Mouse (Mus musculus) lung, postnatal 0 days (tissue): ENCODE measurements around the gene Rnf123. TPM values are rescaled to one million over a fixed set of nuclear protein-coding genes. Genes with fewer than 3 reads are reported as not detected.
A peak's percentile ranks its signal among the peaks of the same experiment; 100 is the strongest.

Source experiments
- ATAC-seq: fragments of 200-750 bp; cut with Nextera tagmentation; 2 replicates; pipeline ENCODE4 v1.8.0; 2017; ENCODE audit warnings: moderate library complexity
- DNase-seq: peaks from one replicate; pipeline ENCODE4 v3.0.0-alpha.2; 2016; ENCODE audit warnings: low spot score
- H3K27ac ChIP-seq: fragments of 300-500 bp; sonication (generic); 2 replicates; pipeline ENCODE4 v1.5.1; 2014; ENCODE audit warnings: antibody characterized with exemption, mild to moderate bottlenecking, low read length, mixed read lengths
- H3K27me3 ChIP-seq: fragments of 300-500 bp; sonication (generic); replicated peaks from 2 replicates; pipeline ENCODE4 v1.6.1; 2014; ENCODE audit warnings: low read length, mixed read lengths; ENCODE audit not compliant: insufficient read depth
- H3K36me3 ChIP-seq: fragments of 300-500 bp; sonication (generic); 2 replicates; pipeline ENCODE4 v1.6.1; 2014; ENCODE audit warnings: low read length, mixed read lengths; ENCODE audit not compliant: insufficient read depth
- H3K4me1 ChIP-seq: fragments of 300-500 bp; sonication (generic); 2 replicates; pipeline ENCODE4 v1.6.1; 2014; ENCODE audit warnings: antibody characterized with exemption, low read depth, low read length, mixed read lengths; ENCODE audit not compliant: insufficient read depth
- H3K4me2 ChIP-seq: fragments of 300-500 bp; sonication (generic); replicated peaks from 2 replicates; pipeline ENCODE4 v1.6.1; 2014; ENCODE audit warnings: low read depth, mild to moderate bottlenecking, low read length, moderate library complexity, mixed read lengths
- H3K4me3 ChIP-seq: fragments of 300-500 bp; sonication (generic); 2 replicates; pipeline ENCODE4 v1.5.1; 2014; ENCODE audit warnings: low read depth, low read length
- H3K9ac ChIP-seq: fragments of 300-500 bp; sonication (generic); replicated peaks from 2 replicates; pipeline ENCODE4 v1.6.1; 2014; ENCODE audit warnings: low read depth, mild to moderate bottlenecking
- H3K9me3 ChIP-seq: fragments of 300-500 bp; sonication (generic); 2 replicates; pipeline ENCODE4 v1.6.1; 2016; ENCODE audit warnings: low read length, mixed read lengths
- CTCF ChIP-seq: IDR thresholded peaks from 2 replicates; pipeline ENCODE4 v1.5.1; 2016; ENCODE audit warnings: antibody characterized with exemption, mild to moderate bottlenecking
- EP300 ChIP-seq: IDR thresholded peaks from 2 replicates; pipeline ENCODE4 v1.6.1; 2016; ENCODE audit warnings: antibody characterized with exemption, mild to moderate bottlenecking, control low read depth
- WGBS: fragments of 180-500 bp; shearing (Covaris S2); extraction: QIAGEN DNeasy Blood & Tissue Kit; methylation state at CpG from one replicate; pipeline ENCODE4 v1.1.7; 2014; 5-methylcytosine and 5-hydroxymethylcytosine counted together
- polyA plus RNA-seq: library from polyadenylated mRNA; unstranded; fragments of >200 nt; fragmentation: Nextera tagmentation; extraction: Ambion mirVana; gene quantifications from 2 replicates; pipeline ENCODE4 v1.2.1, GENCODE M21; 2015

The Rnf123 gene
- polyA plus RNA-seq, 1 experiment from 2014 or later, result 19.7 TPM

DNA sequence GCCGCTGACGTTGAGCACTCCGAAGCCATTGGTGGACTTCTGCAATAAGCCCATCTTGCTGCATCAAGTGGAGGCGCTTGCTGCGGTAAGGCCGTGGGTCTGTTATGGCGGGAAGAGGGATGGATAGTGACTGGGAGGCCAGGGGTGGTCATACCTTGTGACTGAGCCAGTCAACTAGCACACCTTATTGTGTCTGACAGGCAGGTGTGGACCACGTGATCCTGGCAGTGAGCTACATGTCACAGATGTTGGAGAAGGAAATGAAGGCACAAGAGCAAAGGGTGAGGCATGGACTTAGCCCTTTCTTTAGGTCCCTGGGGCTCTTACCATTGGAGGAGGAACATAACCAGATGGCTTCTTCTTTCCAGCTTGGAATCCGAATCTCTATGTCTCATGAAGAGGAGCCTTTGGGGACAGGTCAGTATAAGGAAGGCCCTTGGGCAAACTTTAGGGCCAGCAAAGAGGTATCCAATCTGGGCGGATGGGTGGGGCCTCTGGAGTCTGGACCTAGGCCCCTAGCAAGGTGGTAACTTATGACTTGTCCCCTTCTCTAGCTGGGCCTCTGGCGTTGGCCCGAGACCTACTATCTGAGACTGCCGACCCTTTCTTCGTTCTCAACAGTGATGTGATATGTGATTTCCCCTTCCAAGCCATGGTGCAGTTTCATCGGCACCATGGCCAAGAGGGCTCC lies 33.4 kb downstream of the Rnf123 start:
- peaks cover 7% of the 10 kb centered on the region; the same call in 1 of the 2 replicates for H3K4me1 ChIP-seq
- peak overlapping the region; percentile 65 for H3K4me3 ChIP-seq
- no peaks in the 10 kb centered on the region for H3K9me3 ChIP-seq
- no peaks in the 10 kb centered on the region for H3K27me3 ChIP-seq
- no peak for DNase-seq
- H3K27ac ChIP-seq, result peak overlapping the region; percentile 64; the same call in 1 of the 2 replicates
- WGBS, result 40% methylated on average over 15 of the region's 15 CpGs
- ATAC-seq, result no peak
- H3K4me2 ChIP-seq, result peak overlapping the region; percentile 90
- peak overlapping the region; percentile 76 for H3K9ac ChIP-seq
- peaks cover 13% of the 10 kb centered on the region for H3K36me3 ChIP-seq
- TF ChIP-seq EP300 (no peak), CTCF (no peak)

DNA sequence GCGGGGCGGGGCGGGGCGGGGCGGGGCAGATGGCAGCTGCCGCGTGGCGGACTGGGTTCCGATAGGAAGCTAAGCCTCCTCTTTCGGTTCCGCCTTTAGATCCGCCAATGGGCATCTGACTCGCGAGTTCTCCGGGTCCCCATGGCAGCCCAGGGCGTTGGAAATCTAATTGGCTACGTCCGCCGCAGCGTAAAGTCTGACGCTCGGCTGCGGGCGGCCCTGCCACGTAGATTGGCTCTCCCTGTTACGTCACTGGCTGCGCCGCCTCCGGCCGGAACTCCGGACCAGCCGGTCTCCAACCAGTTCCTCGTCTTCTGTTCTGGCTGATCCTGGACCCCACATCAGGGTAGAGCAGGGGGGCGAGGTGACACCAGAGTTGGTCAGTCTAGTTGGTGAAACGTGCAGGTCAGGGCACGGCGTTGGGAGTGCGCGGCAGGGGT lies 34.1 kb downstream of the Rnf123 start, which contains the start of gene Gmppb:
Gene Gmppb (plus strand): TSS at position 227 of the 440 bp plus-strand sequence.
- peaks cover 7% of the 10 kb centered on the region; the same call in 1 of the 2 replicates for H3K4me1 ChIP-seq
- 3% methylated on average over 28 of the region's 39 CpGs for WGBS
- TF ChIP-seq EP300, result no peak
- H3K36me3 ChIP-seq, result peaks cover 14% of the 10 kb centered on the region
- H3K27me3 ChIP-seq, result no peaks in the 10 kb centered on the region
- no peaks in the 10 kb centered on the region for H3K9me3 ChIP-seq
- peak within 1 kb of the TSS; percentile 76 for H3K9ac ChIP-seq
- H3K27ac ChIP-seq, result peak within 1 kb of the TSS; percentile 79
- DNase-seq (peak; percentile 100), ATAC-seq (peak; percentile 96)
- peak within 1 kb of the TSS; percentile 90 for H3K4me2 ChIP-seq
- peak within 1 kb of the TSS; percentile 65 for H3K4me3 ChIP-seq

DNA sequence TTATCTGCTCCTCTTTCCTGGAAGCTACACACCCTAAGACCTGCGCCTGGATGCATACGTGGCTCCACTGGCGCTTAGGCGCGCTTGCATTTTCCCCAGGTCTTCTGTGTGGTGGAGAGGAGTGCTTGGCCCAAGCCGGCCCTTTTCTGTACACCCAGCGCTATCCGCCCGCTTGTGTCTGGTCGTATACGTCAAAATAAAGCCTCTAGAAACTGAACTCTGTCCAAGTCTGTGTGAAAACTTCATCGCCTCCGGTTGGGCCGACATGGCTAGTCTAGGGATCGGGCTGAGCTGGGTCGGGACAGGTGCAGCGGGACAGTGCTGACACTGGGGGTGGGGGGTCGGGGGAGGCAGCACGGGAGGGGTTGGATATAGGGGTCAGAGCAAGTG lies 34.6 kb downstream of the Rnf123 start:
- Histone ChIP-seq H3K27ac (peak overlapping the region; percentile 79), H3K4me3 (peak overlapping the region; percentile 65), H3K9ac (no peak overlapping the region), H3K27me3 (no peaks in the 10 kb centered on the region), H3K36me3 (peaks cover 14% of the 10 kb centered on the region), H3K9me3 (no peaks in the 10 kb centered on the region), H3K4me2 (peak overlapping the region; percentile 90), H3K4me1 (peaks cover 7% of the 10 kb centered on the region; the same call in 1 of the 2 replicates)
- TF ChIP-seq EP300 (no peak), CTCF (no peak)
- DNase-seq (no peak), ATAC-seq (no peak; the same call in 1 of the 2 replicates)
- 3% methylated on average over 19 of the region's 19 CpGs for WGBS

DNA sequence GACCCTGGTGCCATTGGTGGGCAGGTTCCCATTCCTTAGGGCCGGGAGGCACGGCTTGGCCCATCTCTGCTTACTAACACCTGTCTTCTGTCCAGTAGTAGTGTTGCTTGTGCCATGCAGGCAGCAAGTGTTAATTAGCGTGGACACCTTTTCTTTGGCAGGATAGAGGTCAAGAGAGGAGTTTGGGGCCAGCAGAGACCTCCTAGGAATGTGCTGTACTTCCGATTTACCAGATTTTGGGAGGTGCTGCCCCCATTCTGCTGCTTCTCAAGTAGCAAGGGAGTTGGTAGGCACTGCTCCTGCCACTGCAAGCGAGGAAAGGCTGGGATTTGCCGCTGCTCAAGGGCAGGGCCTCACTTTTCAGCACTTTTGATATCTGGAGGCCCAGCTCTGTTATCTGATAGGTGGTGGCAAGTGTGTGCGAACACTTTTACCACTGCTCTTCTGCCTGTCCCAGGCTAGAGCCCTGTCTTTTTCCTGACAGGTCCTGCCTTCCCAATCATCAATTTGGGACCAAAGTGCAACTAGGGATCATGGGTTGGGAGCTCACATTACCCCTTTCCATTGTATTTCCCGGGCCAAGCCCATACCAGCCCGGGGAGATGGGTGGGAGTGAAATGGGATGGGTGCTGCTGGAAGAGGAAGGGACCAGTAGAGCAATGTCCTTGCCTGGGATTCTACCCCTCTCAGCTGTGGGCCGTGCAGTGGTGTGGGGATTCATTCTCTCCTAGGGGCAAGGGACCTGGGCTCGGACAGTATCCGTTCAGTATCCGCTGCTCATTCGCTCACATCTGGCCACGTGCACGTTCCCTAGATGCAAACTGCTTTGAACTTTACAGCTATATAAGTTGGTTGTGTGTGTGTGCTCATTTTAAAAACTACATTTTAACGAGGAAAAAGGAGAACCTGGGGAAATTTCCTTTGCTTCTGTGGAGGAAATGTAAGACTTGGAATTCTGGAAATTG lies 35.3 kb downstream of the Rnf123 start:
- TF ChIP-seq CTCF (no peak), EP300 (no peak)
- no peak overlapping the region for H3K9ac ChIP-seq
- H3K4me2 ChIP-seq, result peak overlapping the region; percentile 90
- H3K27ac ChIP-seq, result peak overlapping the region; percentile 79
- ATAC-seq (no peak), DNase-seq (no peak)
- H3K9me3 ChIP-seq, result no peaks in the 10 kb centered on the region
- peak overlapping the region; percentile 65 for H3K4me3 ChIP-seq
- 44% methylated on average over 17 of the region's 17 CpGs for WGBS
- H3K27me3 ChIP-seq, result no peaks in the 10 kb centered on the region
- H3K36me3 ChIP-seq, result peaks cover 17% of the 10 kb centered on the region
- peaks cover 4% of the 10 kb centered on the region; the same call in 1 of the 2 replicates for H3K4me1 ChIP-seq

DNA sequence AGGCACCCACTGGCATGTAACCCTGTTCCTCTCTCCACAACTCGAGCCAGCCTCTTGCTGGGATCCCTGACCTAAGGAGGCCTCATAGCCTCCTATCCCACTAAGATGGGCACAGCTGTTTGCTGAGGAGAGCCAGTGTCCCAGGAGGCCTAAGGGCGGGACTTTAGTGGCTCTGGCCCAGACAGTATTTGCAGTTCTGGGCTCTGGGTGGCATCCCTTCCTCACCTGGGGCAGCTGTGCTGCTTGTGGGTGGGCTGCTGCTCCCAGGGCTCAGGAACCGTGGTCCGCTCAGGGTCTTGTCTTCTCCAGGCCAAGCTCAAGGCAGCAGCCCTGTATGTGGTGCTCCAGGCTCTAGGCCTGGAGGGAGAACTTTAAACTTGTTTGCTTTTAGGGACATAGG lies 36.6 kb downstream of the Rnf123 start:
- Histone ChIP-seq H3K9ac (no peak overlapping the region), H3K4me1 (peaks cover 4% of the 10 kb centered on the region; the same call in 1 of the 2 replicates), H3K4me3 (no peak overlapping the region), H3K4me2 (no peak overlapping the region), H3K27ac (no peak overlapping the region), H3K36me3 (peaks cover 20% of the 10 kb centered on the region), H3K9me3 (no peaks in the 10 kb centered on the region), H3K27me3 (no peaks in the 10 kb centered on the region)
- no peak for DNase-seq
- WGBS, result 91% methylated on average over 4 of the region's 4 CpGs
- TF ChIP-seq CTCF (no peak), EP300 (no peak)
- no peak for ATAC-seq
